Mouse (Mus musculus) ES-E14 (cell line): ENCODE measurements at regions not wholly inside any gene's neighbourhood (a gene's known extent, or its start where the extent isn't known, plus 50 kb on each side); places are given as distances from the start of the nearest gene placed in this dataset.

ENCODE experiments used
- DNase-seq: peaks from one replicate; pipeline ENCODE4 v3.0.0-alpha.2; 2013; ENCODE audit warnings: low read depth, low spot score
- H3K27ac ChIP-seq: 2 replicates; pipeline ENCODE4 v1.5.1; 2012; ENCODE audit warnings: low read depth, mild to moderate bottlenecking, low read length, moderate library complexity, mixed read lengths; ENCODE audit not compliant: poor library complexity, insufficient read depth, severe bottlenecking
- H3K36me3 ChIP-seq: 2 replicates; pipeline ENCODE4 v1.6.1; 2012; ENCODE audit warnings: mild to moderate bottlenecking, low read length, moderate library complexity, mixed read lengths; ENCODE audit not compliant: control insufficient read depth, poor library complexity, insufficient read depth, severe bottlenecking
- H3K4me1 ChIP-seq, 2 experiments: fragments of 150-350 bp in 1 of 2; sonication (generic) in 1 of 2; 2 replicates each; pipeline ENCODE4 v1.6.1; 2012; ENCODE audit warnings: low read length in 2 of 2, mild to moderate bottlenecking in 1 of 2, mixed read lengths in 1 of 2; ENCODE audit not compliant: control insufficient read depth in 2 of 2, insufficient read depth in 2 of 2, poor library complexity in 1 of 2
- H3K4me3 ChIP-seq, 2 experiments: fragments of 150-350 bp in 1 of 2; sonication (generic) in 1 of 2; 2 replicates each; pipeline ENCODE4 v1.5.1; 2012; ENCODE audit warnings: low read length in 2 of 2, low read depth in 1 of 2, mild to moderate bottlenecking in 1 of 2, mixed read lengths in 1 of 2; ENCODE audit not compliant: insufficient read depth in 1 of 2, poor library complexity in 1 of 2, severe bottlenecking in 1 of 2
- H3K9ac ChIP-seq: 2 replicates; pipeline ENCODE4 v1.6.1; 2012; ENCODE audit warnings: low read depth, mild to moderate bottlenecking, low read length, mixed read lengths; ENCODE audit not compliant: poor library complexity, insufficient read depth, severe bottlenecking
- H3K9me3 ChIP-seq: fragments of 150-350 bp; sonication (generic); 2 replicates; pipeline ENCODE4 v1.6.1; 2012; ENCODE audit warnings: low read depth, mild to moderate bottlenecking, low read length; ENCODE audit not compliant: control insufficient read depth, insufficient read depth
- CHD2 ChIP-seq: IDR thresholded peaks from 2 replicates; pipeline ENCODE4 v1.6.1; 2014; ENCODE audit warnings: mild to moderate bottlenecking, low read depth, low read length, inconsistent platforms
- HCFC1 ChIP-seq: IDR thresholded peaks from 2 replicates; pipeline ENCODE4 v1.6.1; 2012; ENCODE audit warnings: low read length, inconsistent platforms, borderline replicate concordance; ENCODE audit not compliant: insufficient read depth
- MAFK ChIP-seq: IDR thresholded peaks from 2 replicates; pipeline ENCODE4 v1.6.1; 2014; ENCODE audit warnings: mild to moderate bottlenecking, low read depth, low read length, inconsistent platforms; ENCODE audit not compliant: insufficient read depth
- ZC3H11A ChIP-seq: IDR thresholded peaks from 2 replicates; pipeline ENCODE4 v1.6.1; 2012; ENCODE audit warnings: low read depth, mild to moderate bottlenecking, inconsistent platforms, low read length, borderline replicate concordance
- ZNF384 ChIP-seq: IDR thresholded peaks from 2 replicates; pipeline ENCODE4 v1.6.1; 2012; ENCODE audit warnings: low read depth, low read length, inconsistent platforms
- in situ Hi-C, 2 experiments: fragments of 600-800 bp; cut with MboI; formaldehyde crosslinking; loops; one replicate each; pipeline ENCODE4 v1.15.1; 2025; ENCODE audit warnings: low sequenced_read_pairs in 2 of 2, inconsistent platforms in 1 of 2; ENCODE audit not compliant: unreplicated experiment in 2 of 2

DNA sequence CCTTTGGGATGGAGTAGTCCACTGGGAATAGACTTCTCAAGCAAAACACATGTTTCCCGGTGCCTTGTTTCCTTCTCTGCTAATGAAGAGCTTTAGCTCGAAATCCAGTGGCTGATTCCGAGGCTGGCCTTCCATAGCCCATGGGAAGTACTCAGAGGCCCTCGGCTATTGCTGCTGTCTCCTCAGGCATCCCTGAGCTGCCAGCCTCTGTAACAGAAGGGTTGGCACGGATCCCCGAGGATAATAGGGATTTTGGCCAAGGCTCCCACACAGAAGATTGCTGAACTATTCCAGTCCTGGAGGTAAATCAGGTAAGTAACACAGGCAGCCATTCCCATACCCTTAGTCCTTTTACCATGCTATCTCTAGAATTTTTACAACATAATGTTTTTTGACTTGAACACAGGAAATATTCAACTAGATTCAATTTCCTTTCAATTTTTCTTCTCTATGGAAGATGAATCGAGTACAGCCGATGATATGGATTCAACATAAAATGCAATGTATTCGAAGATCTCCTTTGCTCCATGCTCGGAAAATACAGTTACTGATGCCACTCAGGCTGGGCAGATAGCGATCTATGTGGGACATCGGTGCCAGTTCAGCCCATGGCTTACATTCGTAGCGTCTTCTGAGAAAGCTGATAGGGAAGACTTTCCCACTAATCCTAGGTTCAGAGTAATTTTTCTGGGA, 61.1 kb upstream of the Fam184a start:
- Histone ChIP-seq H3K36me3 (no peaks in the 10 kb centered on the region), H3K27ac (no peak overlapping the region), H3K4me3 (no peak overlapping the region), H3K4me1 (no peaks in the 10 kb centered on the region), H3K9ac (no peak overlapping the region), H3K9me3 (no peaks in the 10 kb centered on the region)
- no peak for DNase-seq
- in situ Hi-C loops = no loop called here
- TF ChIP-seq HCFC1 (no peak), ZC3H11A (no peak), MAFK (no peak), CHD2 (no peak), ZNF384 (no peak)

DNA sequence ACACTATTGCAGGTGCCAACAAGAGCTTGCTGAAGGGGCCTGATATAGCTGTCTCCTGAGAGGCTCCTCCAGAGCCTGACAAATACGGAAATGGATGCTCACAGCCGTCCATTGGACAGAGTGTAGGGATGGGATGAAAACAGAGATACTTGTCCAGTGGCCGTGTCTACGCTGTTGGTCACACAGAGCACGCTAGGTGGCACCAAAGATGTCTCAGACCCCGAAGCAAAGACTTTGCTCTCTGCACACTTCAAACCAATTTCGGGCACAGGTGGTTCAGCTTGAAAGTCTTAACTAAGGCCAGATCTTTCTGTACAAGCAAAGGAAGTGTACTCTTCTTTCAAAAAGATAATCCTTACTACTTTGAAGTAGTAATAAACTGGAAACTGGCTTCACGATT, 55.8 kb upstream of the Fam184a start:
- Histone ChIP-seq H3K27ac (no peak overlapping the region), H3K9ac (no peak overlapping the region), H3K4me3 (no peak overlapping the region), H3K36me3 (no peaks in the 10 kb centered on the region), H3K9me3 (no peaks in the 10 kb centered on the region), H3K4me1 (no peaks in the 10 kb centered on the region)
- in situ Hi-C loops = no loop called here
- no peak for TF ChIP-seq ZC3H11A
- no peak for TF ChIP-seq MAFK
- no peak for TF ChIP-seq ZNF384
- no peak for TF ChIP-seq HCFC1
- TF ChIP-seq CHD2 = no peak
- no peak for DNase-seq

DNA sequence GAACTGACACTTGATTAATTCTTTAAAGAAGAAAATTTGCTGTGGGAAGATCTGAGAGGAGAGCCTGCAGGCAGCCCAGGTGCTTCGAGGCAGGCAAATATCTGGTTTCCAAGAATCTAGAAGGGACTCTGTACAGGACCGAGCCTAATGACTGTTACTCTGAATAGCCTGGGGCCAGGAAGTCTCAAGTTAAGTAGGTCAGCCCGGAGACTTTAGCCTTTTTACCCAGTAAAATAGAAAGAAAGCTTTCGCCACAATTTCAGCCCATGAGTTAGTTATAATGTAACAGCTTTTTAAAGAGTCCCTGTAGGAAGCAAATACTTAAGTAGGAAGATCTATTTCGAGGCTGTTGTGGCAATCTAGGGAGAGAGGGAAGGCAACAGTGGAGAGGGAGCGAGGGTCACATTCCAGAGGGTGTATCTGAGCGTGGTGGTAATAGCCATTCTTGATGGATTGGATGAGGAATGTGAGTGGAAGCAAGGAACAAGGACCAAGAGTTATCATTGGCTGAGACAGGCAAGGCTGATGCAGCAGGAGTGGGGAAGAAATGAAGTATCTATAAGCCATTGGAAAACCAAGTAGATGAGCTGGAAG, 50.2 kb upstream of the Fam184a start:
- in situ Hi-C loops = no loop called here
- no peak overlapping the region for H3K4me3 ChIP-seq
- no peak overlapping the region for H3K27ac ChIP-seq
- H3K36me3 ChIP-seq = no peaks in the 10 kb centered on the region
- no peak overlapping the region for H3K9ac ChIP-seq
- no peaks in the 10 kb centered on the region for H3K4me1 ChIP-seq
- H3K9me3 ChIP-seq = no peaks in the 10 kb centered on the region
- TF ChIP-seq HCFC1 (no peak), ZC3H11A (no peak), CHD2 (no peak), ZNF384 (no peak), MAFK (no peak)
- DNase-seq = no peak
